Mouse (Mus musculus) skeletal muscle tissue, adult 2 months (tissue): Measurements from ENCODE around the gene Slc39a2.
A peak's percentile ranks its signal among the peaks of the same experiment; 100 is the strongest.

Experiments used
- DNase-seq: peaks from one replicate; pipeline ENCODE4 v3.0.0-alpha.2; 2012; ENCODE audit warnings: low read depth, low spot score

The Slc39a2 gene

GRCm38 (mm10) chr14:51930824-51931223 is 38.1 kb downstream of the Slc39a2 start:
- peak; percentile 76 for DNase-seq

GRCm38 (mm10) chr14:51932092-51933020 is 39.7 kb downstream of the Slc39a2 start:
- no peak for DNase-seq

GRCm38 (mm10) chr14:51939005-51939404 is 46.3 kb downstream of the Slc39a2 start:
- DNase-seq, result no peak

- peak; percentile 69 for DNase-seq
Observed at GRCm38 (mm10) chr14:51940944-51941560, 48.4 kb downstream of the Slc39a2 start.

- no peak for DNase-seq
Observed at GRCm38 (mm10) chr14:51941577-51941976, 48.9 kb downstream of the Slc39a2 start.

GRCm38 (mm10) chr14:51942236-51942635 is 49.5 kb downstream of the Slc39a2 start:
- DNase-seq, result no peak

GRCm38 (mm10) chr14:51943336-51943735 is 50.6 kb downstream of the Slc39a2 start:
- DNase-seq, result no peak
